Mouse (Mus musculus): ENCODE results near the gene A030003K21Rik.

Gene A030003K21Rik

DNA sequence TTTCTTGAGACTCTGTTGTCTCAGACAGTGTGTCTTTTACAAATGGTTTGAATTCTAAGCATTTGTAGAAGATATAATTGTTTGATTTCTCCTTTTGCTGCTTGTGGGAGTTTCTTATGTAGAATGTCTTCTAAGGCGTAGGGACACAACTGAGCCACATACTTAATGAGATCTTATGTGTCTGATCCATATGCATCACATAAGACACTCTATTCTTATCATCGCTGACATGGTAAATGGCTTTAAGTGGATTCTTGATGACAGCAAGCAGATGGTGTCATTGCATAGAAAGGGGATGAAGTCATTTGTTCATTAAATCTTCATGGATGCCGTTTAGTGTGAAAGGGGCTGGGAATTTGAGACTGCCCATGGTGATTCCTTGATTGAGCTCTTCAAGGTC, 37.3 kb downstream of the A030003K21Rik start:
- DNase-seq (ENCODE audit: low read depth): no peak

DNA sequence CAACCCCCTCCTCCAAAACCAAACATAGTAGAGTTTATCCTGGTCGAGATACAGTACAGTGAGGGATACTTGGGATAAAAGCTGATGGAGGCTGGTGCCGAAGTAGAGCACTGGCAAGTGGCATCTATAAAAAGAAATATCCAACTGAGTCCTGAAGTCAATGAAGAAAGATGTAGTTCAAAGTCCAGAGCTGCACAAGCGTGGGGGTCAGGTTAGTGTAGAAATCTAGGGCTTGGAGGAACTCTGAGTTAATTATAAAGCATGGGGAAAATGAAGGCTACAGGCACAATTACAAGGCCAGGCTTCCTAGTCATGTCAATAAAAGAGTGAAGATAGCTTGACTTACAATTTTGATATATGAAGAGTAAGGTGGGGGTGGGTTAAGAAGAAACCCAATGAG, 42.0 kb downstream of the A030003K21Rik start:
- no peak for DNase-seq (ENCODE audit: low read depth)

DNA sequence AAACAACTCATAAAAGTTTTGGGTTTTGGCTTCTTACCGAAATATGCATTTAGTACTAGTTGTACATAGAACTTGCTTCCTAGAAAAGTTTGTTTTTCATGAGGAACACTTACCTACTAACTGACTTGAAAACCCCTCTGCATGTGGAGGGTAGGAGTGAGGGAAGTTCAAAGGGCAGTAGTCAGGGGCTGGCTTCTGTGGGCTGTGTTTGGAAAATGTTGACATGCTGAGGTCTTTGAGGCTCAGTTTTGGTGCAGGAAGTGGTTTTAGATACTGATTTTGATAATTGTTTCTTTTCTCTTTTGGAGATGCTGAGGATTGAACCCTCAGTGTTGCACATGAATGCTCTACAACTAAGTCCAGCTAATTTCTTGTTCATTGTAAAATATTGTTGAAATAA, 42.6 kb downstream of the A030003K21Rik start:
- peak; percentile 57 for DNase-seq (ENCODE audit: low read depth)

DNA sequence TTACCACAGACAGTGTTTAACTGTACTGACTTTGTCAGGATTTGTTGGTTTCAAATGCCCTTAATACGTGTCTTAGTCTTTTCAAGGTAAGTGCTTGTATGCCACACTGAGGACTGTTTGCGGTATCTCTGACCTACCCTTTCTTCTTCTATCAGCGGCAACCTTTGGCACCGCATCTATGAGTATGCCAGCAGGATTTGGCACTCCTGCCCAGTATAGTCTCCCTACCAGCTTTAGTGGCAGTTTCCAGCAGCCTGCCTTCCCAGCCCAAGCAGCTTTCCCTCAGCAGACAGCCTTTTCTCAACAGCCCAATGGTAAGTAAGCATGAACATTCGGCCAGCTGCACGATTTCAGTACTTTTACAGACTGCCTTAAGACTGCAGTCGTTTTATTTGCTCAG, 49.9 kb downstream of the A030003K21Rik start:
- no peak for DNase-seq (ENCODE audit: low read depth)
